Mouse (Mus musculus): ENCODE results near the gene Sox5.

GRCm38 (mm10) chr6:143995046-143995445 is 786.7 kb downstream of the Sox5 start:
- TF ChIP-seq CTCF (IDR thresholded peaks at IDR 0.05; ENCODE audit: extremely low read depth, insufficient read length, insufficient replicate concordance, low read depth, low read length) (no peak), POLR2A (IDR thresholded peaks at IDR 0.05; ENCODE audit: low read depth, low read length) (no peak)

Data from small intestine, adult 2 months (tissue).